Mouse (Mus musculus) G1E (cell line): ENCODE results near the gene Skil.

Source experiments
- CTCF ChIP-seq: IDR thresholded peaks from 2 replicates; pipeline ENCODE4 v1.5.1; 2012; ENCODE audit warnings: low read depth, low read length, inconsistent platforms, mixed read lengths
- GATA1 ChIP-seq: IDR thresholded peaks from 2 replicates; pipeline ENCODE4 v1.6.1; 2012; ENCODE audit warnings: borderline replicate concordance, low read length, inconsistent platforms, mixed read lengths
- GATA2 ChIP-seq: IDR thresholded peaks from 2 replicates; pipeline ENCODE4 v1.6.1; 2012; ENCODE audit warnings: low read depth, low read length, inconsistent platforms, borderline replicate concordance
- POLR2AphosphoS5 ChIP-seq: IDR thresholded peaks from 2 replicates; pipeline ENCODE4 v1.6.1; 2012; ENCODE audit warnings: low read depth, low read length, inconsistent platforms; ENCODE audit not compliant: insufficient replicate concordance
- TAL1 ChIP-seq: conservative IDR thresholded peaks from 2 replicates; pipeline ENCODE4 v1.6.1; 2012; ENCODE audit warnings: low read depth, low read length, inconsistent platforms, mixed read lengths

- no peak for TF ChIP-seq CTCF
- TF ChIP-seq GATA1, result no peak
- no peak for TF ChIP-seq TAL1
- TF ChIP-seq POLR2AphosphoS5, result no peak
- TF ChIP-seq GATA2, result no peak
Measured at GRCm38 (mm10) chr3:31149706-31150105, 54.8 kb downstream of the Skil start, which contains the start of gene Cldn11.
